Mouse (Mus musculus) spleen, postnatal 36 days (tissue): ENCODE measurements around the gene Rtn2.
A peak's percentile ranks its signal among the peaks of the same experiment; 100 is the strongest.

Source experiments
- DNase-seq, 2 experiments: peaks; one replicate each; pipeline ENCODE4 v3.0.0; 2022; ENCODE audit warnings: low spot score in 2 of 2, mixed read lengths in 1 of 2

The Rtn2 gene

DNA sequence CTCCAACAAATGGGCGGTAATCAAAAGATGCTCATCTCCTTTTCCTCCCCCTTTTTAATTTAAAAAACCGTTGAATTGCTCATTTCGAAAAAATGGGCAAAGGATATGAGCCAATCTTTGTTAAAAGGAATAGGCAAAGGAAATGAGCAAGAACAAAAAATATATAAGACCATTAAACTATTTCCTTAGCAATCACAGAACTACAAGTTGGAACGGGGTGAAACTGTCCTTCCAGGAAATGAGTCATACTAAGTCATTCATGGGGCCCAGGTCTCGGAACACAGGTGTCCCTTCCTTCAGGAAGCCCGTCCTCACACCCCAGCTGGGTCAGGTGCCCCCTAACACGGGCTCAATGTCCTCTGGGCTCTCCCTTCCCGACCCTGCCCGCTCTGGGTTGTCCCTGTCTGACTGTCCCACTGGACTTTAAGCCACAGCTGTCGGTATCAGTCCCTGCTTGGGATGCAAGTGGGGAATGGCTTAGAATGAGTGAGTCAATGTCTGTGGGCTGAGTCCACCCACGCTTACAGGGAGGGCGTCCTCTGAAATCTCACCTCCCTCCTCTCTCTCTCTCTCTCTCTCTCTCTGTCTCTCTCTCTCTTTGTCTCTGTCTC is 61.9 kb downstream of the Rtn2 start, which contains the start of gene Ercc1:
Gene Ercc1, plus strand, starts transcription at position 542 of the 611 bp plus-strand sequence.
- no peak for DNase-seq

DNA sequence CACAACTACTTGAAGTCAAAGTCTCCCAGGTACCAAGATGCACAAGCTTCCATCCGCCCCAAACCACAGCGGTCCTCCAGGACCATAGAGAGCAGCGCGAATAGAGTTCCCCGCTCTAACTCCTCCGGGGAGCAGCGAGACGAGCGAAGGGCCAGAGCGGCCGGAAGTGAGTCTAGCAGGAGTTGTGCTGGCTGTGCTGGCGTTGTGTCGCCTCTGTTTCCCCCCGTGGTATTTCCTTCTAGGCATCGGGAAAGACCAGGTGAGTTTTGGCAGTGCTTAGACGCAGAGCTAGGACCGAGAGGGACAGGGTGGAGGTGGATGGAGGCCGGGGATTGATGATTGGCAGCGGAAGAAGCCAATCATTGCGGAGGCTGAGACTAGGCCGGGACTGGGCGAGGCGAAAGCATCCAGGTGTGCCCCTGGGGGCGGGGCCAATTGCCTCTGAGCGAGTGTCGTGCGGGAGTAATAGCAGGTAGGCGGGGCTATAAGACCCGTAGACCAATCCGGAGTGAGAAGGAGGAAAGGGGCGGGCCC is 62.6 kb downstream of the Rtn2 start:
- DNase-seq, result peak; percentile 98 to 99
